Mouse (Mus musculus) lung, embryonic 14.5 days (tissue): ENCODE results near the gene Fgb. TPM values are rescaled to one million over a fixed set of nuclear protein-coding genes. Genes with fewer than 3 reads are reported as not detected.

Experiments used
- ATAC-seq: fragments of 200-750 bp; cut with Nextera tagmentation; 2 replicates; pipeline ENCODE4 v1.8.0; 2017; ENCODE audit warnings: mild to moderate bottlenecking, moderate TSS enrichment, moderate library complexity; ENCODE audit not compliant: insufficient read depth
- DNase-seq: peaks from one replicate; pipeline ENCODE4 v3.0.0-alpha.2; 2015
- H3K27ac ChIP-seq: fragments of 300-500 bp; sonication (generic); 2 replicates; pipeline ENCODE4 v1.5.1; 2014; ENCODE audit warnings: low read depth, mild to moderate bottlenecking, moderate library complexity
- H3K27me3 ChIP-seq: fragments of 300-500 bp; sonication (generic); 2 replicates; pipeline ENCODE4 v1.6.1; 2014; ENCODE audit warnings: low read length, control low read depth; ENCODE audit not compliant: insufficient read depth
- H3K36me3 ChIP-seq: fragments of 300-500 bp; sonication (generic); 2 replicates; pipeline ENCODE4 v1.6.1; 2014; ENCODE audit warnings: control low read depth; ENCODE audit not compliant: insufficient read depth
- H3K4me1 ChIP-seq: fragments of 300-500 bp; sonication (generic); 2 replicates; pipeline ENCODE4 v1.6.1; 2014; ENCODE audit warnings: antibody characterized with exemption, control low read depth; ENCODE audit not compliant: insufficient read depth
- H3K4me2 ChIP-seq: fragments of 300-500 bp; sonication (generic); 2 replicates; pipeline ENCODE4 v1.6.1; 2014; ENCODE audit warnings: mild to moderate bottlenecking
- H3K4me3 ChIP-seq: fragments of 300-500 bp; sonication (generic); 2 replicates; pipeline ENCODE4 v1.5.1; 2014; ENCODE audit warnings: low read depth, low read length
- H3K9ac ChIP-seq: fragments of 300-500 bp; sonication (generic); 2 replicates; pipeline ENCODE4 v1.6.1; 2014
- H3K9me3 ChIP-seq: fragments of 300-500 bp; sonication (generic); 2 replicates; pipeline ENCODE4 v1.6.1; 2016; ENCODE audit warnings: low read depth, low read length, control low read depth
- CTCF ChIP-seq: IDR thresholded peaks from 2 replicates; pipeline ENCODE4 v1.5.1; 2016; ENCODE audit warnings: antibody characterized with exemption, low read depth
- WGBS: fragments of 180-500 bp; shearing (Covaris S2); extraction: QIAGEN DNeasy Blood & Tissue Kit; methylation state at CpG from one replicate; pipeline ENCODE4 v1.1.7; 2014; 5-methylcytosine and 5-hydroxymethylcytosine counted together
- polyA plus RNA-seq: library from polyadenylated mRNA; unstranded; fragments of >200 nt; fragmentation: Nextera tagmentation; extraction: Ambion mirVana; gene quantifications from 2 replicates; pipeline ENCODE4 v1.2.1, GENCODE M21; 2014

Fgb gene
- polyA plus RNA-seq, 1 experiment from 2014 or later, result 0.09 TPM

GRCm38 (mm10) chr3:83052102-83052501, 2.4 kb upstream of the Fgb start:
- H3K9ac ChIP-seq, result no peak overlapping the region
- 72% methylated on average over 5 of the region's 5 CpGs for WGBS
- no peak overlapping the region for H3K27ac ChIP-seq
- no peak overlapping the region for H3K4me2 ChIP-seq
- no peak overlapping the region for H3K4me3 ChIP-seq
- peaks cover 3% of the 10 kb centered on the region; the same call in 1 of the 2 replicates for H3K36me3 ChIP-seq
- H3K4me1 ChIP-seq, result peaks cover 9% of the 10 kb centered on the region
- no peaks in the 10 kb centered on the region for H3K9me3 ChIP-seq
- ATAC-seq, result no peak
- no peak for DNase-seq
- no peak for TF ChIP-seq CTCF
- no peaks in the 10 kb centered on the region for H3K27me3 ChIP-seq

GRCm38 (mm10) chr3:83050661-83051060, 998 bp upstream of the Fgb start:
- ATAC-seq (no peak), DNase-seq (no peak)
- H3K9me3 ChIP-seq, result no peaks in the 10 kb centered on the region
- WGBS, result 63% methylated on average over 5 of the region's 5 CpGs
- no peak overlapping the region for H3K27ac ChIP-seq
- H3K9ac ChIP-seq, result no peak overlapping the region
- no peak overlapping the region for H3K4me2 ChIP-seq
- H3K36me3 ChIP-seq, result no peaks in the 10 kb centered on the region
- H3K4me1 ChIP-seq, result no peaks in the 10 kb centered on the region
- no peak overlapping the region for H3K4me3 ChIP-seq
- no peak for TF ChIP-seq CTCF
- H3K27me3 ChIP-seq, result no peaks in the 10 kb centered on the region

GRCm38 (mm10) chr3:83046649-83047048, 3.0 kb downstream of the Fgb start:
- Histone ChIP-seq H3K27me3 (no peaks in the 10 kb centered on the region), H3K9ac (no peak overlapping the region), H3K36me3 (no peaks in the 10 kb centered on the region), H3K9me3 (no peaks in the 10 kb centered on the region), H3K4me3 (no peak overlapping the region), H3K4me2 (no peak overlapping the region), H3K27ac (no peak overlapping the region), H3K4me1 (no peaks in the 10 kb centered on the region)
- no peak for TF ChIP-seq CTCF
- ATAC-seq, result no peak
- 76% methylated on average over 11 of the region's 11 CpGs for WGBS
- DNase-seq, result no peak

- Histone ChIP-seq H3K36me3 (no peaks in the 10 kb centered on the region), H3K4me1 (no peaks in the 10 kb centered on the region), H3K9me3 (no peaks in the 10 kb centered on the region), H3K27me3 (no peaks in the 10 kb centered on the region), H3K4me3 (no peak overlapping the region), H3K4me2 (no peak overlapping the region), H3K9ac (no peak overlapping the region), H3K27ac (no peak overlapping the region)
- WGBS, result 86% methylated on average over 5 of the region's 5 CpGs
- no peak for TF ChIP-seq CTCF
- DNase-seq (no peak), ATAC-seq (no peak)
These were observed 7.2 kb downstream of the Fgb start for GRCm38 (mm10) chr3:83042451-83042850.

- 56% methylated on average over 4 of the region's 4 CpGs for WGBS
- no peak for DNase-seq
- Histone ChIP-seq H3K4me1 (no peaks in the 10 kb centered on the region), H3K4me2 (no peak overlapping the region), H3K27me3 (no peaks in the 10 kb centered on the region), H3K9ac (no peak overlapping the region), H3K27ac (no peak overlapping the region), H3K4me3 (no peak overlapping the region), H3K36me3 (no peaks in the 10 kb centered on the region), H3K9me3 (no peaks in the 10 kb centered on the region)
- no peak for ATAC-seq
- no peak for TF ChIP-seq CTCF
These were observed 10.0 kb downstream of the Fgb start for GRCm38 (mm10) chr3:83039666-83040065.

GRCm38 (mm10) chr3:83038865-83039264, 10.8 kb downstream of the Fgb start:
- DNase-seq (no peak), ATAC-seq (no peak)
- no peaks in the 10 kb centered on the region for H3K9me3 ChIP-seq
- no peak overlapping the region for H3K4me3 ChIP-seq
- no peak overlapping the region for H3K9ac ChIP-seq
- no peaks in the 10 kb centered on the region for H3K36me3 ChIP-seq
- WGBS, result 59% methylated on average over 2 of the region's 2 CpGs
- no peaks in the 10 kb centered on the region for H3K27me3 ChIP-seq
- H3K4me1 ChIP-seq, result no peaks in the 10 kb centered on the region
- no peak overlapping the region for H3K4me2 ChIP-seq
- H3K27ac ChIP-seq, result no peak overlapping the region
- no peak for TF ChIP-seq CTCF

- H3K27me3 ChIP-seq, result no peaks in the 10 kb centered on the region; the same call in 1 of the 2 replicates
- H3K9me3 ChIP-seq, result no peaks in the 10 kb centered on the region
- H3K9ac ChIP-seq, result no peak overlapping the region
- DNase-seq, result no peak
- 73% methylated on average over 8 of the region's 8 CpGs for WGBS
- H3K27ac ChIP-seq, result no peak overlapping the region
- H3K36me3 ChIP-seq, result no peaks in the 10 kb centered on the region
- TF ChIP-seq CTCF, result no peak
- no peak for ATAC-seq
- H3K4me1 ChIP-seq, result no peaks in the 10 kb centered on the region
- H3K4me3 ChIP-seq, result no peak overlapping the region
- no peak overlapping the region for H3K4me2 ChIP-seq
These were observed 15.9 kb downstream of the Fgb start for GRCm38 (mm10) chr3:83033801-83034200.
